Mouse (Mus musculus): ENCODE measurements around the gene Wwtr1. TPM values are rescaled to one million over a fixed set of nuclear protein-coding genes. Genes with fewer than 3 reads are reported as not detected.

The Wwtr1 gene
- polyA plus RNA-seq, 1 experiment: 0.17 TPM

GRCm38 (mm10) chr3:57435364-57435763, 140.3 kb downstream of the Wwtr1 start:
- Histone ChIP-seq H3K4me3 (replicated peaks) (no peak overlapping the region), H3K9me3 (no peaks in the 10 kb centered on the region), H3K36me3 (replicated peaks; ENCODE audit: low read length) (no peaks in the 10 kb centered on the region), H3K27me3 (replicated peaks) (no peaks in the 10 kb centered on the region), H3K4me1 (no peaks in the 10 kb centered on the region)
- TF ChIP-seq FLI1 (IDR thresholded peaks at IDR 0.05; ENCODE audit: low read length) (no peak), GATA1 (IDR thresholded peaks at IDR 0.05; ENCODE audit: borderline replicate concordance, low read length) (no peak)

- no peaks in the 10 kb centered on the region for H3K4me1 ChIP-seq
- H3K27me3 ChIP-seq (replicated peaks): no peaks in the 10 kb centered on the region
- TF ChIP-seq FLI1 (IDR thresholded peaks at IDR 0.05; ENCODE audit: low read length) (no peak), GATA1 (IDR thresholded peaks at IDR 0.05; ENCODE audit: borderline replicate concordance, low read length) (no peak)
- H3K4me3 ChIP-seq (replicated peaks): no peak overlapping the region
- no peaks in the 10 kb centered on the region for H3K9me3 ChIP-seq
- no peaks in the 10 kb centered on the region for H3K36me3 ChIP-seq (replicated peaks; ENCODE audit: low read length)
Observed at GRCm38 (mm10) chr3:57431706-57432105, 144.0 kb downstream of the Wwtr1 start.

- no peaks in the 10 kb centered on the region for H3K4me1 ChIP-seq
- no peaks in the 10 kb centered on the region for H3K27me3 ChIP-seq (replicated peaks)
- H3K9me3 ChIP-seq: peaks cover 8% of the 10 kb centered on the region
- H3K36me3 ChIP-seq (replicated peaks; ENCODE audit: low read length): no peaks in the 10 kb centered on the region
- no peak overlapping the region for H3K4me3 ChIP-seq (replicated peaks)
- TF ChIP-seq GATA1 (IDR thresholded peaks at IDR 0.05; ENCODE audit: borderline replicate concordance, low read length): no peak
- no peak for TF ChIP-seq FLI1 (IDR thresholded peaks at IDR 0.05; ENCODE audit: low read length)
Observed at GRCm38 (mm10) chr3:57429486-57429885, 146.2 kb downstream of the Wwtr1 start.

- no peak overlapping the region for H3K4me3 ChIP-seq (replicated peaks)
- no peaks in the 10 kb centered on the region for H3K27me3 ChIP-seq (replicated peaks)
- TF ChIP-seq GATA1 (IDR thresholded peaks at IDR 0.05; ENCODE audit: borderline replicate concordance, low read length): no peak
- TF ChIP-seq FLI1 (IDR thresholded peaks at IDR 0.05; ENCODE audit: low read length): no peak
- peaks cover 10% of the 10 kb centered on the region for H3K9me3 ChIP-seq
- no peaks in the 10 kb centered on the region for H3K36me3 ChIP-seq (replicated peaks; ENCODE audit: low read length)
- no peaks in the 10 kb centered on the region for H3K4me1 ChIP-seq
Observed at GRCm38 (mm10) chr3:57428682-57429464, 146.8 kb downstream of the Wwtr1 start.

- TF ChIP-seq FLI1 (IDR thresholded peaks at IDR 0.05; ENCODE audit: low read length) (no peak), GATA1 (IDR thresholded peaks at IDR 0.05; ENCODE audit: borderline replicate concordance, low read length) (no peak)
- no peaks in the 10 kb centered on the region for H3K27me3 ChIP-seq (replicated peaks)
- H3K4me1 ChIP-seq: no peaks in the 10 kb centered on the region
- peaks cover 19% of the 10 kb centered on the region for H3K9me3 ChIP-seq
- no peak overlapping the region for H3K4me3 ChIP-seq (replicated peaks)
- no peaks in the 10 kb centered on the region for H3K36me3 ChIP-seq (replicated peaks; ENCODE audit: low read length)
Observed at GRCm38 (mm10) chr3:57426351-57426750, 149.4 kb downstream of the Wwtr1 start.

GRCm38 (mm10) chr3:57425089-57425730, 150.5 kb downstream of the Wwtr1 start, which contains the start of gene Tm4sf4:
Gene Tm4sf4 (plus strand): TSS chr3:57425314.
- Histone ChIP-seq H3K27me3 (replicated peaks) (no peaks in the 10 kb centered on the region), H3K4me1 (no peaks in the 10 kb centered on the region), H3K9me3 (peaks cover 19% of the 10 kb centered on the region), H3K36me3 (replicated peaks; ENCODE audit: low read length) (no peaks in the 10 kb centered on the region), H3K4me3 (replicated peaks) (no peak within 1 kb of the TSS)
- TF ChIP-seq GATA1 (IDR thresholded peaks at IDR 0.05; ENCODE audit: borderline replicate concordance, low read length) (no peak), FLI1 (IDR thresholded peaks at IDR 0.05; ENCODE audit: low read length) (no peak)

GRCm38 (mm10) chr3:57420660-57421059, 155.1 kb downstream of the Wwtr1 start:
- Histone ChIP-seq H3K4me1 (no peaks in the 10 kb centered on the region), H3K36me3 (replicated peaks; ENCODE audit: low read length) (no peaks in the 10 kb centered on the region), H3K4me3 (replicated peaks) (no peak overlapping the region), H3K9me3 (peaks cover 15% of the 10 kb centered on the region; the same call in 1 of the 2 replicates), H3K27me3 (replicated peaks) (no peaks in the 10 kb centered on the region)
- TF ChIP-seq GATA1 (IDR thresholded peaks at IDR 0.05; ENCODE audit: borderline replicate concordance, low read length) (no peak), FLI1 (IDR thresholded peaks at IDR 0.05; ENCODE audit: low read length) (no peak)

- H3K4me1 ChIP-seq: no peaks in the 10 kb centered on the region
- peaks cover 11% of the 10 kb centered on the region; the same call in 1 of the 2 replicates for H3K9me3 ChIP-seq
- TF ChIP-seq FLI1 (IDR thresholded peaks at IDR 0.05; ENCODE audit: low read length) (no peak), GATA1 (IDR thresholded peaks at IDR 0.05; ENCODE audit: borderline replicate concordance, low read length) (no peak)
- H3K4me3 ChIP-seq (replicated peaks): no peak overlapping the region
- no peaks in the 10 kb centered on the region for H3K36me3 ChIP-seq (replicated peaks; ENCODE audit: low read length)
- no peaks in the 10 kb centered on the region for H3K27me3 ChIP-seq (replicated peaks)
Observed at GRCm38 (mm10) chr3:57420233-57420632, 155.5 kb downstream of the Wwtr1 start.

- no peak overlapping the region for H3K4me3 ChIP-seq (replicated peaks)
- no peaks in the 10 kb centered on the region for H3K36me3 ChIP-seq (replicated peaks; ENCODE audit: low read length)
- no peaks in the 10 kb centered on the region; the same call in 1 of the 2 replicates for H3K9me3 ChIP-seq
- H3K27me3 ChIP-seq (replicated peaks): no peaks in the 10 kb centered on the region
- no peak for TF ChIP-seq FLI1 (IDR thresholded peaks at IDR 0.05; ENCODE audit: low read length)
- TF ChIP-seq GATA1 (IDR thresholded peaks at IDR 0.05; ENCODE audit: borderline replicate concordance, low read length): no peak
- no peaks in the 10 kb centered on the region for H3K4me1 ChIP-seq
Observed at GRCm38 (mm10) chr3:57411535-57411934, 164.2 kb downstream of the Wwtr1 start.

Other genes starting within 250 kb of the Wwtr1 start
- gene Tm4sf4, start 150.6 kb downstream of the Wwtr1 start, polyA plus RNA-seq (2012; ENCODE audit: insufficient read depth, low replicate concordance): not detected in 2 replicates
- gene Commd2, start 75.8 kb upstream of the Wwtr1 start, polyA plus RNA-seq (2012; ENCODE audit: insufficient read depth, low replicate concordance): 24.8 and 47.5 TPM in 2 replicates
- gene Ankub1, start 116.9 kb upstream of the Wwtr1 start, polyA plus RNA-seq (2012; ENCODE audit: insufficient read depth, low replicate concordance): not detected in 2 replicates
- 0.77 TPM in 1 of 2 replicates, not detected in the other for gene Rnf13, start 160.2 kb upstream of the Wwtr1 start, polyA plus RNA-seq (2012; ENCODE audit: insufficient read depth, low replicate concordance)